Mouse (Mus musculus) embryonic facial prominence, embryonic 11.5 days (tissue): Measurements from ENCODE around the gene Prkab2. TPM values are rescaled to one million over a fixed set of nuclear protein-coding genes. Genes with fewer than 3 reads are reported as not detected.
A peak's percentile ranks its signal among the peaks of the same experiment; 100 is the strongest.

ENCODE experiments used
- ATAC-seq: fragments of 200-750 bp; cut with Nextera tagmentation; replicated peaks from 2 replicates; pipeline ENCODE4 v1.8.0; 2017; ENCODE audit warnings: low read depth; ENCODE audit not compliant: insufficient number of reproducible peaks, low FRiP score, low TSS enrichment
- DNase-seq: peaks from one replicate; pipeline ENCODE4 v3.0.0-alpha.2; 2015; ENCODE audit warnings: low spot score
- H3K27ac ChIP-seq: fragments of 300-500 bp; sonication (generic); replicated peaks from 2 replicates; pipeline ENCODE4 v1.5.1; 2014; ENCODE audit warnings: mild to moderate bottlenecking, low read depth, low read length, control low read depth
- H3K27me3 ChIP-seq: fragments of 300-500 bp; sonication (generic); 2 replicates; pipeline ENCODE4 v1.6.1; 2014; ENCODE audit warnings: mild to moderate bottlenecking, low read length, moderate library complexity, mixed read lengths; ENCODE audit not compliant: control insufficient read depth, insufficient read depth
- H3K36me3 ChIP-seq: fragments of 300-500 bp; sonication (generic); replicated peaks from 2 replicates; pipeline ENCODE4 v1.6.1; 2014; ENCODE audit warnings: low read depth, mild to moderate bottlenecking, low read length, moderate library complexity, mixed read lengths; ENCODE audit not compliant: control insufficient read depth, insufficient read depth
- H3K4me1 ChIP-seq: fragments of 300-500 bp; sonication (generic); 2 replicates; pipeline ENCODE4 v1.6.1; 2014; ENCODE audit warnings: low read length, mixed read lengths; ENCODE audit not compliant: control insufficient read depth, insufficient read depth
- H3K4me2 ChIP-seq: fragments of 300-500 bp; sonication (generic); 2 replicates; pipeline ENCODE4 v1.6.1; 2014; ENCODE audit warnings: low read depth, mild to moderate bottlenecking, control low read depth, low read length, moderate library complexity
- H3K4me3 ChIP-seq: fragments of 300-500 bp; sonication (generic); 2 replicates; pipeline ENCODE4 v1.5.1; 2014; ENCODE audit warnings: low read depth, low read length, control low read depth
- H3K9ac ChIP-seq: fragments of 300-500 bp; sonication (generic); replicated peaks from 2 replicates; pipeline ENCODE4 v1.6.1; 2014; ENCODE audit warnings: mild to moderate bottlenecking, control low read depth, low read length
- H3K9me3 ChIP-seq: fragments of 300-500 bp; sonication (generic); replicated peaks from 2 replicates; pipeline ENCODE4 v1.6.1; 2016; ENCODE audit warnings: mild to moderate bottlenecking, low read length, inconsistent platforms, mixed read lengths; ENCODE audit not compliant: control insufficient read depth
- WGBS: fragments of 180-500 bp; shearing (Covaris S2); extraction: QIAGEN DNeasy Blood & Tissue Kit; methylation state at CpG from one replicate; pipeline ENCODE4 v1.1.7; 2014; 5-methylcytosine and 5-hydroxymethylcytosine counted together
- polyA plus RNA-seq: library from polyadenylated mRNA; unstranded; fragments of >200 nt; fragmentation: Nextera tagmentation; extraction: Ambion mirVana; gene quantifications from 2 replicates; pipeline ENCODE4 v1.2.1, GENCODE M21; 2014

The Prkab2 gene
- polyA plus RNA-seq = 6.2 and 7.2 TPM in 2 replicates

GRCm38 (mm10) chr3:97657655-97658411 lies at the start of gene Prkab2:
Gene Prkab2, plus strand, starts transcription at chr3:97658193.
- H3K4me2 ChIP-seq = peak within 1 kb of the TSS; percentile 58
- ATAC-seq (peak; percentile 94), DNase-seq (peak; percentile 99)
- no peaks in the 10 kb centered on the region for H3K27me3 ChIP-seq
- H3K36me3 ChIP-seq = no peaks in the 10 kb centered on the region
- peak within 1 kb of the TSS; percentile 65 for H3K9ac ChIP-seq
- no peak within 1 kb of the TSS for H3K27ac ChIP-seq
- H3K4me3 ChIP-seq = peak within 1 kb of the TSS; percentile 82
- no peaks in the 10 kb centered on the region for H3K9me3 ChIP-seq
- H3K4me1 ChIP-seq = no peaks in the 10 kb centered on the region; the same call in 1 of the 2 replicates
- 3% methylated on average over 45 of the region's 51 CpGs for WGBS

- H3K9me3 ChIP-seq = no peaks in the 10 kb centered on the region
- H3K4me1 ChIP-seq = no peaks in the 10 kb centered on the region
- no peak overlapping the region for H3K27ac ChIP-seq
- ATAC-seq = peak; percentile 21
- H3K36me3 ChIP-seq = no peaks in the 10 kb centered on the region
- DNase-seq = peak; percentile 50
- H3K4me2 ChIP-seq = peak overlapping the region; percentile 76
- peak overlapping the region; percentile 82 for H3K4me3 ChIP-seq
- no peaks in the 10 kb centered on the region for H3K27me3 ChIP-seq
- H3K9ac ChIP-seq = peak overlapping the region; percentile 98
- 3% methylated on average over 20 of the region's 20 CpGs for WGBS
Measured at GRCm38 (mm10) chr3:97609201-97609844, 48.7 kb upstream of the Prkab2 start.

GRCm38 (mm10) chr3:97609845-97610410 lies 48.1 kb upstream of the Prkab2 start, which contains the start of gene Chd1l:
Gene Chd1l, minus strand, starts transcription at chr3:97610203.
- H3K36me3 ChIP-seq = no peaks in the 10 kb centered on the region

GRCm38 (mm10) chr3:97611021-97611420 lies 47.0 kb upstream of the Prkab2 start:
- ATAC-seq = no peak
- Histone ChIP-seq H3K27me3 (no peaks in the 10 kb centered on the region), H3K4me1 (no peaks in the 10 kb centered on the region), H3K4me3 (no peak overlapping the region), H3K4me2 (no peak overlapping the region), H3K9me3 (no peaks in the 10 kb centered on the region), H3K9ac (no peak overlapping the region), H3K27ac (no peak overlapping the region), H3K36me3 (no peaks in the 10 kb centered on the region)
- WGBS = 79% methylated on average over 6 of the region's 6 CpGs
- DNase-seq = no peak

More at GRCm38 (mm10) chr3:97609845-97610410, 48.1 kb upstream of the Prkab2 start, which contains the start of gene Chd1l:
- ATAC-seq (peak; percentile 81), DNase-seq (peak; percentile 95)
- under 1% methylated on average over 54 of the region's 56 CpGs for WGBS
- H3K4me1 ChIP-seq = no peaks in the 10 kb centered on the region
- H3K9ac ChIP-seq = peak within 1 kb of the TSS; percentile 98
- no peaks in the 10 kb centered on the region for H3K27me3 ChIP-seq
- peak within 1 kb of the TSS; percentile 78 for H3K27ac ChIP-seq
- H3K4me2 ChIP-seq = peak within 1 kb of the TSS; percentile 76
- no peaks in the 10 kb centered on the region for H3K9me3 ChIP-seq
- peak within 1 kb of the TSS; percentile 82 for H3K4me3 ChIP-seq

GRCm38 (mm10) chr3:97615154-97615553 lies 42.8 kb upstream of the Prkab2 start:
- Histone ChIP-seq H3K9ac (no peak overlapping the region), H3K36me3 (no peaks in the 10 kb centered on the region), H3K9me3 (no peaks in the 10 kb centered on the region), H3K27me3 (no peaks in the 10 kb centered on the region), H3K4me2 (no peak overlapping the region), H3K4me3 (no peak overlapping the region), H3K27ac (no peak overlapping the region), H3K4me1 (no peaks in the 10 kb centered on the region)
- whole genome bisulfite sequencing = 21% methylated on average over 1 of the region's 1 CpGs
- ATAC-seq (no peak), DNase-seq (no peak)

GRCm38 (mm10) chr3:97615933-97616332 lies 42.1 kb upstream of the Prkab2 start:
- no peak overlapping the region for H3K4me3 ChIP-seq
- no peaks in the 10 kb centered on the region for H3K27me3 ChIP-seq
- no peak overlapping the region for H3K4me2 ChIP-seq
- no peak for ATAC-seq
- 84% methylated on average over 4 of the region's 4 CpGs for WGBS
- no peaks in the 10 kb centered on the region for H3K4me1 ChIP-seq
- no peak overlapping the region for H3K27ac ChIP-seq
- no peak for DNase-seq
- no peak overlapping the region for H3K9ac ChIP-seq
- no peaks in the 10 kb centered on the region for H3K36me3 ChIP-seq
- no peaks in the 10 kb centered on the region for H3K9me3 ChIP-seq

- no peaks in the 10 kb centered on the region for H3K9me3 ChIP-seq
- no peak overlapping the region for H3K27ac ChIP-seq
- no peak for DNase-seq
- H3K9ac ChIP-seq = no peak overlapping the region
- H3K4me3 ChIP-seq = no peak overlapping the region
- no peak overlapping the region for H3K4me2 ChIP-seq
- WGBS = 90% methylated on average over 18 of the region's 19 CpGs
- no peaks in the 10 kb centered on the region for H3K4me1 ChIP-seq
- no peaks in the 10 kb centered on the region for H3K27me3 ChIP-seq
- ATAC-seq = no peak
- no peaks in the 10 kb centered on the region for H3K36me3 ChIP-seq
Measured at GRCm38 (mm10) chr3:97617091-97617825, 40.7 kb upstream of the Prkab2 start.
